Mouse (Mus musculus): ENCODE measurements around the gene Ndufaf2. TPM values are rescaled to one million over a fixed set of nuclear protein-coding genes. Genes with fewer than 3 reads are reported as not detected.

Ndufaf2 gene
- polyA plus RNA-seq, 1 experiment: 4.4 TPM

DNA sequence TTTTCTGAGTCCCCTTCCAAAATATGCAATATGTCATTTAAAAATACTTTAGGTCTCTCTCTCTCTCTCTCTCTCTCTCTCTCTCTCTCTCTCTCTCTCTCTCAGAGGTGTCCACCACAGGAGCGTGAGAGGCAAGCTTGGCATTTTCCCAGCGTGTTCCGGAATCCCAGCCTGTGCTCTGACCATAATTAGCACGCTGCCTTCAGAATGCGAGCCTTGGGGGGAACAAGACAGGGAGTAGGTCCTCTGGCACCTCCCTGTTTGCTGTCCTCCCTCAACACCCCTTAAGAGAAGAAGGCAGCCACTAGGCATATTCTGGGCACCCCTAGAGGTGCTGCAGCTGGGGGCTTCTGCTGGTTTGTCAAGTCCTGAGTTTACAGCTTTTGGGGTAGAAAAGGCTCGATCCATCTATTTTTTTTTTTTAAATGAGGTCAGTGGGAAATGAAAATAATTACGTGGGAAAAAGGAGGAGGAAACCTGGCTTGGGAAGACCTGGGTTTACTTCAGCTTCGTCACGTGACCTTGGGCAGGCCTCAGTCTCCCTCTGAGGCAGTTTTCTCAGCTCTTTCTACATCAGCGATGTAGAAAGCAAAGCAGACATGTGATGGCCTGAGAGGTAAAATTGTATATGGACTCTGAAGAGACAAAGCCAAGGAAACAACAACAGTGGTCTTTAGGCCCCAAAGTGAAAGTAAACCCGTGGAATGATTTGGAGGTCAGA, 187.8 kb downstream of the Ndufaf2 start:
- Histone ChIP-seq H3K4me3 (replicated peaks) (no peak overlapping the region), H3K4me1 (ENCODE audit: control insufficient read depth) (no peaks in the 10 kb centered on the region)
- TF ChIP-seq GATA1 (IDR thresholded peaks at IDR 0.05; ENCODE audit: low read length) (no peak), TAL1 (IDR thresholded peaks at IDR 0.05; ENCODE audit: low read length) (no peak)

GRCm38 (mm10) chr13:107969961-107970391, 188.4 kb downstream of the Ndufaf2 start:
- H3K36me3 ChIP-seq (ENCODE audit: control insufficient read depth): no peaks in the 10 kb centered on the region
- no peak overlapping the region for H3K4me3 ChIP-seq (replicated peaks)
- H3K27me3 ChIP-seq (ENCODE audit: control insufficient read depth): no peaks in the 10 kb centered on the region
- H3K9me3 ChIP-seq (ENCODE audit: control insufficient read depth, low read length): no peaks in the 10 kb centered on the region
- TF ChIP-seq GATA1 (IDR thresholded peaks at IDR 0.05; ENCODE audit: low read length): no peak
- no peak for TF ChIP-seq TAL1 (IDR thresholded peaks at IDR 0.05; ENCODE audit: low read length)
- no peaks in the 10 kb centered on the region for H3K4me1 ChIP-seq (ENCODE audit: control insufficient read depth)

More for the DNA sequence above, 187.8 kb downstream of the Ndufaf2 start:
- Histone ChIP-seq H3K27me3 (ENCODE audit: control insufficient read depth) (no peaks in the 10 kb centered on the region), H3K9me3 (ENCODE audit: control insufficient read depth, low read length) (no peaks in the 10 kb centered on the region), H3K36me3 (ENCODE audit: control insufficient read depth) (no peaks in the 10 kb centered on the region)

DNA sequence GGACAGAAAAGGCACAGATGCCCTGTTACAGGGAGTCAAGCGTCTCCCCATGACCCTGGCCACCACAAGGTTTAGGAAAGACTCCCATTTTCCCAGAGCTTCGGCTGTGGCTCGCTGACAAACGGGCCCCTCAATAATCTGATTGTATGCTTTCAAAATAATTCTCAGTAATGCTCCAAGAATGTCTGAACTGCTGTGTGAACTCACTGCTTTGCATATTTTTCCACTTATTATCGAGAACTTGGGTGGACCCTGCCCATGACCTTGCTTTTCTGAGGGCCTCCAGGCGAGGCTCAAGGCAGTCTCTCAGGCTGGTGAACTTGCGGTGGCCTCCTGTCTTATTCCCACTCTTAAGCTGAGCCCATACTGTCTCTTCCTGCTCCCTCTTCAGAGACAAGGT, 193.8 kb downstream of the Ndufaf2 start:
- Histone ChIP-seq H3K27me3 (ENCODE audit: control insufficient read depth) (no peaks in the 10 kb centered on the region), H3K36me3 (ENCODE audit: control insufficient read depth) (no peaks in the 10 kb centered on the region), H3K9me3 (ENCODE audit: control insufficient read depth, low read length) (no peaks in the 10 kb centered on the region), H3K4me1 (ENCODE audit: control insufficient read depth) (no peaks in the 10 kb centered on the region), H3K4me3 (replicated peaks) (no peak overlapping the region)
- TF ChIP-seq TAL1 (IDR thresholded peaks at IDR 0.05; ENCODE audit: low read length) (no peak), GATA1 (IDR thresholded peaks at IDR 0.05; ENCODE audit: low read length) (no peak)

- H3K9me3 ChIP-seq (ENCODE audit: control insufficient read depth, low read length): no peaks in the 10 kb centered on the region
- no peaks in the 10 kb centered on the region for H3K4me1 ChIP-seq (ENCODE audit: control insufficient read depth)
- H3K4me3 ChIP-seq (replicated peaks): no peak overlapping the region
- H3K27me3 ChIP-seq (ENCODE audit: control insufficient read depth): no peaks in the 10 kb centered on the region
- no peaks in the 10 kb centered on the region for H3K36me3 ChIP-seq (ENCODE audit: control insufficient read depth)
- TF ChIP-seq TAL1 (IDR thresholded peaks at IDR 0.05; ENCODE audit: low read length): no peak
- TF ChIP-seq GATA1 (IDR thresholded peaks at IDR 0.05; ENCODE audit: low read length): no peak
Measured at GRCm38 (mm10) chr13:107963471-107963870, 195.0 kb downstream of the Ndufaf2 start.

DNA sequence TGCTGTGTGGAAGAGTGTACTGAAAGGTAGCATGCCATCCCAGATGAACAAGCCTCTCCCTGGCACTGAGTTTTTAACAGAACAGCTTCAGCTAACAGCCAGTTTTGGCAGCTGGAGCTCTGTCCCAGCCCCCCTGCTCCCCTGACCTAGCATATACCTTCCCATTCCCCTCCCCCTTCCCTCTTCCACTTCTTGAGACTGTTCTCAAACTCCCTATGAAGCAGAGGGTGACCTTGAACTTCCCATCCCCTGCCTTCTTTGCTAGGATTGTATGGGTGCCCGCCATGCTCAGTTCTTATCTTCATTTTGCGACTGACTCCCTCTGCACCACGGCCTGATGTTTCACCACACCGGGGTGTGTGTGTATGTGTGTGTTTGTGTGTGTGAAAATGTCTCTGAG, 195.7 kb downstream of the Ndufaf2 start:
- H3K4me3 ChIP-seq (replicated peaks): no peak overlapping the region
- no peaks in the 10 kb centered on the region for H3K27me3 ChIP-seq (ENCODE audit: control insufficient read depth)
- no peaks in the 10 kb centered on the region for H3K4me1 ChIP-seq (ENCODE audit: control insufficient read depth)
- no peak for TF ChIP-seq GATA1 (IDR thresholded peaks at IDR 0.05; ENCODE audit: low read length)
- no peaks in the 10 kb centered on the region for H3K36me3 ChIP-seq (ENCODE audit: control insufficient read depth)
- H3K9me3 ChIP-seq (ENCODE audit: control insufficient read depth, low read length): no peaks in the 10 kb centered on the region

DNA sequence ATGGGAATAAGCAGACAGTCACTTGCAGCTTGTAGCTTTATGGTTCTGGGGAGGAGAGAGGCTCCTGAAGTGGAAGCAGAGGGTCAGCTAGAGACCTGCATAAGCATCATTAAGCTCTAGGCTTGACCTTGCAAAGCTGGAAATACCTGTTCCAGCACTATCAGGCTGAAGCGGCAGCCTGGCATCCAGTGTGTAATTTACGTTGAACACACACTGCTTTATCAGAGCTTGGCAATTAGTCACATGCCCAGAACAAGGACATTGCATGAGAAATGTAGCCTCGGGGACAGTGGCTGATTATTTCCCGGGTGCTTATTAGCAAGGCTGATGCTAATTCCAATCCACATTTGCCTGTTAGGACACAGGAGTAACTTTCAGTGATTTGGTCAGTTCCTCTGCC, 196.5 kb downstream of the Ndufaf2 start:
- Histone ChIP-seq H3K9me3 (ENCODE audit: control insufficient read depth, low read length) (no peaks in the 10 kb centered on the region), H3K4me1 (ENCODE audit: control insufficient read depth) (no peaks in the 10 kb centered on the region), H3K27me3 (ENCODE audit: control insufficient read depth) (no peaks in the 10 kb centered on the region), H3K36me3 (ENCODE audit: control insufficient read depth) (no peaks in the 10 kb centered on the region), H3K4me3 (replicated peaks) (no peak overlapping the region)
- TF ChIP-seq TAL1 (IDR thresholded peaks at IDR 0.05; ENCODE audit: low read length): no peak
- TF ChIP-seq GATA1 (IDR thresholded peaks at IDR 0.05; ENCODE audit: low read length): no peak

- no peak overlapping the region for H3K4me3 ChIP-seq (replicated peaks)
- no peaks in the 10 kb centered on the region for H3K27me3 ChIP-seq (ENCODE audit: control insufficient read depth)
- TF ChIP-seq TAL1 (IDR thresholded peaks at IDR 0.05; ENCODE audit: low read length) (no peak), GATA1 (IDR thresholded peaks at IDR 0.05; ENCODE audit: low read length) (no peak)
- H3K36me3 ChIP-seq (ENCODE audit: control insufficient read depth): no peaks in the 10 kb centered on the region
- no peaks in the 10 kb centered on the region for H3K9me3 ChIP-seq (ENCODE audit: control insufficient read depth, low read length)
- no peaks in the 10 kb centered on the region for H3K4me1 ChIP-seq (ENCODE audit: control insufficient read depth)
Measured at GRCm38 (mm10) chr13:107961501-107961900, 196.9 kb downstream of the Ndufaf2 start.

- Histone ChIP-seq H3K27me3 (ENCODE audit: control insufficient read depth) (no peaks in the 10 kb centered on the region), H3K36me3 (ENCODE audit: control insufficient read depth) (no peaks in the 10 kb centered on the region), H3K9me3 (ENCODE audit: control insufficient read depth, low read length) (no peaks in the 10 kb centered on the region), H3K4me3 (replicated peaks) (no peak overlapping the region), H3K4me1 (ENCODE audit: control insufficient read depth) (no peaks in the 10 kb centered on the region; the same call in 1 of the 2 replicates)
- TF ChIP-seq TAL1 (IDR thresholded peaks at IDR 0.05; ENCODE audit: low read length) (no peak), GATA1 (IDR thresholded peaks at IDR 0.05; ENCODE audit: low read length) (no peak)
Measured at GRCm38 (mm10) chr13:107960549-107960948, 197.9 kb downstream of the Ndufaf2 start.

DNA sequence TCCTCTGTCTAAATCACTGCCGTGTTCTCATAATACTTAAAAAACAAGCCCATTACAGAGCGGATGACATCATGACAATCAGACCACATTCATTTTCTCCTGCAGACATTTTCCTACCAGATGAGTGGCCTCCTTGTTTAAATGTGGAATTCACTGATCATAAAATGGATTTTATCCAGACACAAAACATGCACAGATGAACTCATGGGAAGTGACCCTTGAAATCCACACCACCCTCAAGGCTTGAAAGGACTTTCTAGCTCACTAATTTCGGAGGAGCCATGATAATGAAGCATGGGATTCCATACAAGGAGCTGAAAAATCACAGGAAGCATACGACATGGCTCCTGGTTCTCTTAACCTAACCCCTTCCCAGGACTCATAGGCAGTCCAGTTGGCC, 198.5 kb downstream of the Ndufaf2 start:
- H3K4me3 ChIP-seq (replicated peaks): no peak overlapping the region
- TF ChIP-seq TAL1 (IDR thresholded peaks at IDR 0.05; ENCODE audit: low read length) (no peak), GATA1 (IDR thresholded peaks at IDR 0.05; ENCODE audit: low read length) (no peak)
- H3K9me3 ChIP-seq (ENCODE audit: control insufficient read depth, low read length): no peaks in the 10 kb centered on the region

DNA sequence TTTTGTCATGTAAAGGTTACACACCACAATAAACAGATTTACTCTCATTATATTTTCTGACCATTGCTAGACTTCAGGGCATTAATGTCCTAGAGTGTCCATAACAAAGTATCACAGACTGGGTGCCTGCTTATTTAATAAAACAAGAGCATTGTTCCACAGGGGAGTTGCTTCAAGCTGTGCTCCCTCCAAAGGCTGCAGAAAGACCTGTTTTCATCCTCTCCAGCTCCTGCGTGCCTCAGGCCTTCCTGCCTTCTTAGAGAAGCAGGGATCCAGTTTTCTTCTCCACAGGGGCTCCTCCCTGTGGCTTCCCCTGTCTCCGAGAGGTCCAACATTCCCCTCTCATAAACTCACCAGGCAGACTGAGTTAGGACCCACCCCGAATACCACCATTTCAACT, 202.2 kb downstream of the Ndufaf2 start:
- Histone ChIP-seq H3K4me3 (replicated peaks) (no peak overlapping the region), H3K4me1 (ENCODE audit: control insufficient read depth) (no peaks in the 10 kb centered on the region; the same call in 1 of the 2 replicates), H3K9me3 (ENCODE audit: control insufficient read depth, low read length) (no peaks in the 10 kb centered on the region), H3K36me3 (ENCODE audit: control insufficient read depth) (no peaks in the 10 kb centered on the region), H3K27me3 (ENCODE audit: control insufficient read depth) (no peaks in the 10 kb centered on the region)
- TF ChIP-seq GATA1 (IDR thresholded peaks at IDR 0.05; ENCODE audit: low read length) (no peak), TAL1 (IDR thresholded peaks at IDR 0.05; ENCODE audit: low read length) (no peak)

More for the DNA sequence above, 198.5 kb downstream of the Ndufaf2 start:
- no peaks in the 10 kb centered on the region for H3K36me3 ChIP-seq (ENCODE audit: control insufficient read depth)
- H3K4me1 ChIP-seq (ENCODE audit: control insufficient read depth): no peaks in the 10 kb centered on the region; the same call in 1 of the 2 replicates
- no peaks in the 10 kb centered on the region for H3K27me3 ChIP-seq (ENCODE audit: control insufficient read depth)
